Mouse (Mus musculus) CH12.LX (cell line): ENCODE results near the gene Atg4b. TPM values are rescaled to one million over a fixed set of nuclear protein-coding genes. Genes with fewer than 3 reads are reported as not detected.

ENCODE experiments used
- DNase-seq: peaks from one replicate; pipeline ENCODE4 v3.0.0-alpha.2; 2013; ENCODE audit errors: extremely low read depth
- H3K27ac ChIP-seq: 2 replicates; pipeline ENCODE4 v1.5.1; 2012; ENCODE audit warnings: low read depth, mild to moderate bottlenecking, control low read depth, moderate library complexity; ENCODE audit not compliant: insufficient read depth
- H3K27me3 ChIP-seq: replicated peaks from 2 replicates; pipeline ENCODE3; 2012; ENCODE audit warnings: inconsistent platforms
- H3K36me3 ChIP-seq, 2 experiments: replicated peaks in 1 of 2; 2 replicates each; pipeline versions ENCODE3 to v1.6.1; 2012; ENCODE audit warnings: inconsistent platforms in 1 of 2, low read length in 1 of 2, mild to moderate bottlenecking in 1 of 2, mixed read lengths in 1 of 2, moderate library complexity in 1 of 2; ENCODE audit not compliant: control insufficient read depth in 1 of 2, insufficient read depth in 1 of 2
- H3K4me1 ChIP-seq, 2 experiments: 2 replicates each; pipeline ENCODE4 v1.6.1; 2012; ENCODE audit warnings: inconsistent platforms in 1 of 2, moderate library complexity in 1 of 2; ENCODE audit not compliant: insufficient read depth in 2 of 2, control insufficient read depth in 1 of 2
- H3K4me2 ChIP-seq: 2 replicates; pipeline ENCODE4 v1.6.1; 2012; ENCODE audit warnings: low read depth, mild to moderate bottlenecking, control low read depth; ENCODE audit not compliant: poor library complexity, insufficient read depth, severe bottlenecking
- H3K4me3 ChIP-seq, 3 experiments: fragments of 150-350 bp in 1 of 3; sonication (generic) in 1 of 3; replicated peaks in 1 of 3; 2 replicates each; pipeline versions ENCODE3 to v1.5.1; 2011 to 2012; ENCODE audit warnings: low read depth in 2 of 3, low read length in 2 of 3, mild to moderate bottlenecking in 2 of 3, moderate library complexity in 2 of 3, control low read depth in 1 of 3, improper control_type of control experiment in 1 of 3, inconsistent platforms in 1 of 3, mixed read lengths in 1 of 3; ENCODE audit not compliant: poor library complexity in 1 of 3
- H3K79me2 ChIP-seq: replicated peaks from 2 replicates; pipeline ENCODE4 v1.6.1; 2012; ENCODE audit warnings: mild to moderate bottlenecking, moderate library complexity; ENCODE audit not compliant: control insufficient read depth, poor library complexity, insufficient read depth, severe bottlenecking; ENCODE audit errors: extremely low read depth
- H3K9ac ChIP-seq: 2 replicates; pipeline ENCODE4 v1.6.1; 2012; ENCODE audit warnings: low read depth, mild to moderate bottlenecking, control low read depth, moderate library complexity; ENCODE audit not compliant: insufficient read depth
- H3K9me3 ChIP-seq: replicated peaks from 2 replicates; pipeline ENCODE3; 2012; ENCODE audit warnings: low read length, inconsistent platforms, mixed read lengths
- BHLHE40 ChIP-seq: IDR thresholded peaks from 2 replicates; pipeline ENCODE4 v1.6.1; 2011; ENCODE audit warnings: mild to moderate bottlenecking, low read depth, low read length, improper control_type of control experiment
- CTCF ChIP-seq, 2 experiments: IDR thresholded peaks in 1 of 2; conservative IDR thresholded peaks in 1 of 2; 2 replicates each; pipeline ENCODE4 v1.5.1; 2011 to 2012; ENCODE audit warnings: low read depth in 2 of 2, low read length in 2 of 2, improper control_type of control experiment in 1 of 2, inconsistent platforms in 1 of 2, mild to moderate bottlenecking in 1 of 2, moderate library complexity in 1 of 2
- E2F4 ChIP-seq: IDR thresholded peaks from 2 replicates; pipeline ENCODE4 v1.6.1; 2011; ENCODE audit warnings: low read depth, low read length, improper control_type of control experiment; ENCODE audit not compliant: insufficient replicate concordance
- ELF1 ChIP-seq: IDR thresholded peaks from 2 replicates; pipeline ENCODE4 v1.6.1; 2014; ENCODE audit warnings: low read depth, mild to moderate bottlenecking, inconsistent platforms, low read length, improper control_type of control experiment
- EP300 ChIP-seq: IDR thresholded peaks from 2 replicates; pipeline ENCODE4 v1.6.1; 2011; ENCODE audit warnings: low read length, improper control_type of control experiment
- ETS1 ChIP-seq: conservative IDR thresholded peaks from 2 replicates; pipeline ENCODE4 v1.6.1; 2012; ENCODE audit warnings: low read depth, mild to moderate bottlenecking, inconsistent platforms, low read length, improper control_type of control experiment, moderate library complexity
- JUN ChIP-seq: IDR thresholded peaks from 2 replicates; pipeline ENCODE4 v1.6.1; 2011; ENCODE audit warnings: low read depth, mild to moderate bottlenecking, low read length, improper control_type of control experiment, moderate library complexity; ENCODE audit not compliant: insufficient read depth
- MAFK ChIP-seq: IDR thresholded peaks from 2 replicates; pipeline ENCODE4 v1.6.1; 2011; ENCODE audit warnings: low read length, improper control_type of control experiment; ENCODE audit not compliant: insufficient replicate concordance
- MEF2A ChIP-seq: IDR thresholded peaks from 2 replicates; pipeline ENCODE4 v1.6.1; 2014; ENCODE audit warnings: low read depth, mild to moderate bottlenecking, inconsistent platforms, low read length, improper control_type of control experiment, borderline replicate concordance
- MYC ChIP-seq: IDR thresholded peaks from 2 replicates; pipeline ENCODE4 v1.6.1; 2011; ENCODE audit warnings: low read depth, mild to moderate bottlenecking, improper control_type of control experiment, low read length
- PAX5 ChIP-seq: IDR thresholded peaks from 2 replicates; pipeline ENCODE4 v1.6.1; 2012; ENCODE audit warnings: low read length, inconsistent platforms, mixed read lengths
- POLR2A ChIP-seq: IDR thresholded peaks from 2 replicates; pipeline ENCODE4 v1.6.1; 2011; ENCODE audit warnings: low read depth, mild to moderate bottlenecking, improper control_type of control experiment, low read length
- POLR2AphosphoS2 ChIP-seq: IDR thresholded peaks from 2 replicates; pipeline ENCODE4 v1.6.1; 2011; ENCODE audit warnings: low read depth, low read length, improper control_type of control experiment
- SIN3A ChIP-seq: IDR thresholded peaks from 2 replicates; pipeline ENCODE4 v1.6.1; 2012; ENCODE audit warnings: low read length, improper control_type of control experiment, inconsistent platforms
- SMC3 ChIP-seq: IDR thresholded peaks from 2 replicates; pipeline ENCODE4 v1.6.1; 2011; ENCODE audit warnings: low read depth, low read length, improper control_type of control experiment
- TBP ChIP-seq: conservative IDR thresholded peaks from 2 replicates; pipeline ENCODE4 v1.6.1; 2011; ENCODE audit warnings: low read depth, low read length, improper control_type of control experiment
- USF2 ChIP-seq: conservative IDR thresholded peaks from 2 replicates; pipeline ENCODE4 v1.6.1; 2011; ENCODE audit warnings: low read depth, low read length, improper control_type of control experiment
- ZKSCAN1 ChIP-seq: IDR thresholded peaks from 2 replicates; pipeline ENCODE4 v1.6.1; 2012; ENCODE audit warnings: low read depth, inconsistent platforms, low read length, improper control_type of control experiment, borderline replicate concordance
- ZMIZ1 ChIP-seq: IDR thresholded peaks from 2 replicates; pipeline ENCODE4 v1.6.1; 2012; ENCODE audit warnings: low read depth, mild to moderate bottlenecking, inconsistent platforms, low read length, improper control_type of control experiment
- ZNF384 ChIP-seq: IDR thresholded peaks from 2 replicates; pipeline ENCODE4 v1.6.1; 2012; ENCODE audit warnings: low read depth, low read length, improper control_type of control experiment, inconsistent platforms
- dilution Hi-C: fragments of 300-500 bp; cut with MboI; formaldehyde crosslinking; loops from 2 replicates; pipeline ENCODE4 v1.14.3; 2020; ENCODE audit warnings: low sequenced_read_pairs; ENCODE audit not compliant: extremely low pct_unique_long_range_greater_than_20kb, extremely low pct_ligation_motif_present
- in situ Hi-C: fragments of 300-500 bp; cut with MboI; formaldehyde crosslinking; loops from 3 replicates; pipeline ENCODE4 v1.14.3; 2019; ENCODE audit warnings: low sequenced_read_pairs, low pct_ligation_motif_present, low pct_unique_long_range_greater_than_20kb, mixed read lengths
- polyA plus RNA-seq: library from polyadenylated mRNA; unstranded; fragments of >175 nt; gene quantifications from 2 replicates; pipeline ENCODE4 v1.2.1, GENCODE M21; 2012; ENCODE audit warnings: low read depth; ENCODE audit not compliant: insufficient read length
- total RNA-seq, 2 experiments: library from RNA; depleted of rRNA; stranded (reverse); fragments of 300-350 nt in 1 of 2; fragments of >200 nt in 1 of 2; gene quantifications; 2 replicates each; pipeline ENCODE4 v1.2.3; 2012 to 2014

Gene Atg4b
- total and polyA plus RNA-seq, 3 experiments: 20.1 to 55.1 (median 21.4) TPM

DNA sequence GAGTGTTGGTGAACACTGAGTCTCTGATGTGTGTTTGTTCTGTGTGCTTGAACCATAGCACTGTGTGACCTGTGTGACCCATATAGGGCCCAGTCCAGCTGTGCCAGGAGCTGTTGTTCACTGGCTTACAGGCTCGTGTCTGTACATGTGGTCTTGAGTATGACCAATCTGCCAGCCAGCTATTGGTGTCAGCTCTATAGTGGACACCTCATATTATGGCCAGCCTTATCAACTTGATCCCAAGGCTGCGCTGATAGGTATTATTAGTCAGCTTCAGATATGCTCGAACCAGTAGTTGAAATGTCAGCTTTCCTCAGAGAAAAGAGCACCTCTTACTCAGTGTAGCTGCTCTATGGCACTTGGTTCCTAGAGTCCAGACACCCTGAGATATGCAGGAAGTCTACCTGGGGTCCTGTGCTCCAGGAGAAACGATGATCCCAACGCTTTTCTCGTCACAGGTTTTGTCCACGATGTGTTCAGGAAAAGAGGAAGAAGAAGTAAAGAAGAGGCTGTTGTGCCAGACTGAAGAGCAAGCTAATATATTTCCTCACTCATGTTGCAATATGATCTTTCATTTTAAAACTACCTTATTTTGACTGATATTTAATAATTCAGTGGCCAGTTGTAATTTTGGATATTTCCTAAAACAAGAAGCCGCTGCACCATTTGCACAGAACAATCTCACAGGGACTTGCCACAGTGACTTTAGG, 66.7 kb downstream of the Atg4b start:
- Histone ChIP-seq H3K9me3 (no peaks in the 10 kb centered on the region), H3K9ac (no peak overlapping the region), H3K4me2 (no peak overlapping the region), H3K36me3 (peaks cover 64 to 95% of the 10 kb centered on the region in 2 experiments), H3K27me3 (no peaks in the 10 kb centered on the region), H3K4me1 (no peaks in the 10 kb centered on the region), H3K4me3 (no peak overlapping the region), H3K79me2 (no peaks in the 10 kb centered on the region), H3K27ac (no peak overlapping the region)
- no peak for DNase-seq
- dilution Hi-C loops (no loop called here), in situ Hi-C loops (loop anchor here (10.0 kb wide), 1 partner anchor 227 kb away; no protein-coding TSS in a partner anchor)
- TF ChIP-seq SIN3A: no peak

DNA sequence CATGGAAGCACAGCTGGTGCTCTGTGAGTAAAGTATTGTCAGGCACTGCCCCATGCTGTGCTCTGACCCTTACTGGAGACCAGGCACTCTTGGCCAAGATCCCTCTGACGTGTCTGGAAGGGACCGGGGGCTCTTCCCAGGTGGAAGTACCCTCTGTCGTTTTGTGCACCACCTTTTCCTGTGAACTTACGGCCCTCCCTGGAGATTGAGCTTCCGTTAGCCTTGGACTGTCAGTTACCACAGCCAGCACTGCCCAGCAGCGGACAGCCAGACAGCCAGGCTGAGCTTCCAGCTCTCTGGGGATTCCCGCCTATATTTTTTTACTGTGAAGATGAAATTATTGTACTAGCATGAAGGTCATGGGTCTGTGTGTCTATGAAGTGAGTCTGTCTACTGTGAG, 67.4 kb downstream of the Atg4b start:
- TF ChIP-seq MAFK (no peak), MEF2A (no peak), TBP (no peak), BHLHE40 (no peak), ZNF384 (no peak), ETS1 (no peak), EP300 (no peak), MYC (no peak), POLR2AphosphoS2 (no peak), USF2 (no peak), ELF1 (no peak), SIN3A (no peak), PAX5 (no peak), E2F4 (no peak), CTCF (conservative IDR thresholded peaks at IDR 0.05 in 1 of 2, IDR thresholded peaks at IDR 0.05 in 1 of 2; ENCODE audit: low read depth in 2 of 2, low read length in 2 of 2) (no peak), ZKSCAN1 (no peak), POLR2A (no peak), ZMIZ1 (no peak), SMC3 (no peak), JUN (no peak)
- no peaks in the 10 kb centered on the region for H3K79me2 ChIP-seq
- H3K4me1 ChIP-seq: peaks cover 0 to 1% of the 10 kb centered on the region in 2 experiments; a peak in 1 of 4 replicates
- in situ Hi-C loops (loop anchor here (10.0 kb wide), 1 partner anchor 226 kb away; no protein-coding TSS in a partner anchor), dilution Hi-C loops (no loop called here)
- H3K9ac ChIP-seq: no peak overlapping the region
- no peak overlapping the region for H3K4me2 ChIP-seq
- no peak for DNase-seq
- no peak overlapping the region for H3K27ac ChIP-seq
- H3K36me3 ChIP-seq: peaks cover 57 to 88% of the 10 kb centered on the region in 2 experiments
- no peak overlapping the region for H3K4me3 ChIP-seq
- no peaks in the 10 kb centered on the region for H3K27me3 ChIP-seq
- no peaks in the 10 kb centered on the region for H3K9me3 ChIP-seq
